Mouse (Mus musculus): Measurements from ENCODE around the gene 4930578G10Rik.
"Not testable (repeated sequence)": the region's sequence is repeated elsewhere in the genome, so short reads cannot be mapped to it uniquely, and the experiment has no call there.

DNA sequence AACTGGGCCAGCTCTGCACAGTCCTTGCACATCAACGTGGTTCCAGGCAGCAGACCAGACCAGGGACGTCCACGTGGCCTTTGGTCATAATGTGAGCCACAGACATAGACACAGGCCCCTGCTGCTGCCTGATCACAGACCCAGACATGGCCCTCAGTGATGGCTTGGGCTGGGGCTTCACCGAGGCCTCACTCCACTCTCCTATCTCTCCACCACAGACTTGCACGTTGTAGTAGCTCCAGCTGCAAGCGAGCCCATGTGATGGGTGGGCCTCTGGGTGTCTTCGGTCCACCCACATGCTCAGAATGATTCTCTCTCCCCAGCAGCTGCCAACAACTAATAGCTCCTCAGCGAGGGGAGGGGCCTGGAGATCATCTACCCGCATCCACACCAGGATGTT is 125.1 kb downstream of the 4930578G10Rik start:
- not testable (repeated sequence) for TF ChIP-seq CTCF, POLR2A (IDR thresholded peaks at IDR 0.05; ENCODE audit: insufficient read depth, low read depth, low read length)
